Mouse (Mus musculus) urinary bladder, postnatal 14 days (tissue): ENCODE measurements at regions not wholly inside any gene's neighbourhood (a gene's known extent, or its start where the extent isn't known, plus 50 kb on each side); places are given as distances from the start of the nearest gene placed in this dataset.

Source experiments
- DNase-seq: peaks from one replicate; pipeline ENCODE4 v3.0.0; 2021; ENCODE audit warnings: low spot score

- no peak for DNase-seq
Measured at GRCm38 (mm10) chr2:160192661-160193060, 141.3 kb downstream of the Gm826 start.

DNA sequence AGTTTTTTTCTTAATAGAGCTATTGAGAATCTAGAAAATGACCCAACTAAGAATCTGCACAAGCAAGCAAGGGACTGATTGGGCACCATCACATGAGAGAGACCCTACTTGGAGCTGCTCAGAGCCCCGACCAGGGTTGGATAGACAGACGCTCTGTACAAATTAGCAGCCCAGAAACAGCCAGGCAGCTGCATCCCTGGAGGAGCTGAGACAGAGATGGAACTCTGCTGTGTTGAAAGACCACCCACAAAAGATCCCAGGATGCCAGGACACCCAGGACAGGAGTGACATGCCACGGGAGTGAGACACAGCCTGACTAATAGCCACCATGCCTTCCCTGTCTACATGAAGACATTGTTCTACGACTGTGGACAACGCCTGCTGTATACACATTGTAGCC is 147.9 kb downstream of the Gm826 start:
- DNase-seq, result no peak

GRCm38 (mm10) chr2:160170975-160171515 is 162.9 kb downstream of the Gm826 start:
- no peak for DNase-seq

GRCm38 (mm10) chr2:160158599-160159261 is 175.2 kb downstream of the Gm826 start:
- DNase-seq, result no peak

GRCm38 (mm10) chr2:160153781-160154180 is 180.2 kb downstream of the Gm826 start:
- no peak for DNase-seq

GRCm38 (mm10) chr2:160152101-160152500 is 181.9 kb downstream of the Gm826 start:
- no peak for DNase-seq

DNA sequence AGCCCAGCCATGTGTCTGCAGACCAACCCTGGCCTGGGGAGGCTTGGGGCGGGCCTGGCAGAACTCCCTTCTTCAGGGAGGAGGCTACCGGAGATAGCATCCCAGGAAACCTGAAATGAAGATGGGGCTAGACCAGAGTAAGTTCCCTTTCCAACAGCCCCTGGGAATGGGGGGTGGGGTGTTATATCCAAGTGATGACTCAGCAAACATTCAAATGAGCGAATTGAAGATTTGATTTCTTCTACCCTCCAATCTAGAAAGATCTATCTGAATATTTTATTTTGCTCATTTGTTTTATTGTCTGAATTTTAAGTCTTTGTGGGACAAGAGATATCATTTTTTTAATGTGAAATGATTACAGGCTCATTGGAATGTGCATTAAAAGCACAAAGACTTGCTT is 185.0 kb downstream of the Gm826 start:
- no peak for DNase-seq

DNA sequence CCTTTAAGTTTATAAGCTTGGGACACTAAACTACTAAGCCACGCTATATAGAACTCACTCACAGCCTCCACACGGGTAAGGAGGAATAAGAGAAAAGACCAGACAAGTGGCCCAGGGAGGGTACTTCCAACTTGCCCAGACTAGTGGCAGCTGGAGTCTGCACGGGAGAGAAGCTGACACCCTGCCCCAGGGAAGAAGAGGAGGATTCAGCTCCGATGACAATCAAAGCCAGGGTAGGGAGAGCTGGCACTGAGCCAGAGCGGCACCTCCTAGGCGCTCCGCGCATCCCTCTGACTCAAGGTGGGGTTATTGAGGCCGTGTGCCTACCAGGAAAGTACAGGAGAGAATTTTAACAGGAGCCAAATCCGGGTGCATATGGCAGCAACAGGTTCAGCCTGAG is 185.4 kb downstream of the Gm826 start:
- DNase-seq, result no peak

- no peak for DNase-seq
Measured at GRCm38 (mm10) chr2:160148031-160148430, 185.9 kb downstream of the Gm826 start.

DNA sequence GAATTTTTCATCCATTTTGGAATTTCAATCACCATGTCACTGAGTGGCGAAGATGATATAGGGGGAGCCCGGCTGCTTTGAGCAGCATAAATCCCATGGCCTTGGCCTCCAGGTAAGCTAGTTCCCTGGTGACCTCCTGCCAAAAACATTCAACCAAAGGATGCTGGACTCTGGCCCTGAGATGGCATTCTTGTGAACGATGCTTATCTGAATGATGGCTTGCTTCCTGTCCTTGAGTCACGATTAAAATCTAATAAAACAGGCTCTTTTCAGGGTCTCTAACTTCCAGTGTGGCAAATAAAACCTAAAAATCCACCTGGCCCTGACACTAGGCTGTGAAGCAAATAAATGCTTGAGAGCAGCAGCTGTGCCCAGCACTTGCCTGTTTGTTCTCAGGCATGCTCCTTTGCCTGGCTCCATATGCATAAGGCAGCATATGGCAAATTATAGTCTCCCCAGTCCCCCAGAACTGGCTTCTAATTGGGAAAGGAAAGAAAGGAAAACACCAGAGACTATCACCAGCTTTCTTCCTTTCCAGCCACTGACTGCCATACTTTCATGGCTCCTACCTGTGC is 193.7 kb downstream of the Gm826 start:
- DNase-seq, result no peak

DNA sequence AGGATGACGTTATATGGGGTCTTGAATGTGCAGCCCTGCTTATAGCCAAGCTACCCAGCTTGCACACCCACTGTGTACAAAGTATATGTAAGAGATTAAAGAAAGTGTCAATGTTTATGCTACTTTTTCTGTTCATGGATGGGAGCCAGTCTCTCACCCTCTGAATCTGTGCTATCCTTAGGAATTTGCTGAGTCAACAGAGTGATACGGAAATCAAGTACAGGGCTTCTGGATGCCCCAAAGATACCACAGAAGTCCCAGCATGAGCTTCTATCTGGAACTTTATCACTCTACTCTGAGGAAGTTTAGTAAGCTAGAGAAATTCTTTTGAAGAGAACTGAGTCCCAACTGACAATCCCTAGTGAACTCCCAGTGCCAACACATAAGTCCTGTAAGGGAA is 195.9 kb downstream of the Gm826 start:
- no peak for DNase-seq

DNA sequence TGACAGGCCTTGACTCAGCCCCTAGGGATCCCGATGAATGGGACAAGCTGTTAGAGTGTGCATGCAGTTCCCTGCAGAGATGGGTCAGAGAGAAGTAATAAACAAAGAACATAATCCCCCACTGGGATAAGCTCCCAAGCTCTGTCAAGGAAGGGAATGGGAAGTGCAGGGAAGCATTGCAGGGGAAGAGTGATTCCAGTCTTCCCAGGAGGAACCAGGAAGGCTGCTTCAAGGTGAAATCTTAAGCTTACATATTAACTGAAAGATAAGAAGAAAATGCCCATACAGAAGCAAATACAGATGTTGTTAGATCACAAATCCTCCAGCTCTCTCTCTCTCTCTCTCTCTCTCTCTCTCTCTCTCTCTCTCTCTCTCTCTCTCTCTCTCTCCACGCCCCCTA is 202.2 kb downstream of the Gm826 start:
- no peak for DNase-seq

DNA sequence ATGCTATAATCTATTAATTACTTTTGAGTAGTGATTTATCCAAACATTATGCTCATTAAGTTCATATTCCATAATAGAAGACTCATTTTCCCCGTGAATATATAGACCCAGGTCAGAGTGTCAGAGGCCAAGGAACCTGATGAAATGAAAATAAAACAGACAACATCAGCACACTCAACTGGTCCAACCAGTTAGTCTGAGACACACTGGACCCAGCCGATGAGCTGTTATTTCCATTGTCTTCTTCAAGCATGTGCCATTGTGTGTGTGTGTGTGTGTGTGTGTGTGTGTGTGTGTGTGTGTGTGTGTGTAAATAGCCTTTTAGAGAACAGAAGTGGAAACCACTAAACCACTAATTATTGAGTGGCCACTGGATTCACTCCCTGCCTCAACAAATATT is 202.6 kb downstream of the Gm826 start:
- no peak for DNase-seq

GRCm38 (mm10) chr2:160117148-160117547 is 216.8 kb downstream of the Gm826 start:
- no peak for DNase-seq

DNA sequence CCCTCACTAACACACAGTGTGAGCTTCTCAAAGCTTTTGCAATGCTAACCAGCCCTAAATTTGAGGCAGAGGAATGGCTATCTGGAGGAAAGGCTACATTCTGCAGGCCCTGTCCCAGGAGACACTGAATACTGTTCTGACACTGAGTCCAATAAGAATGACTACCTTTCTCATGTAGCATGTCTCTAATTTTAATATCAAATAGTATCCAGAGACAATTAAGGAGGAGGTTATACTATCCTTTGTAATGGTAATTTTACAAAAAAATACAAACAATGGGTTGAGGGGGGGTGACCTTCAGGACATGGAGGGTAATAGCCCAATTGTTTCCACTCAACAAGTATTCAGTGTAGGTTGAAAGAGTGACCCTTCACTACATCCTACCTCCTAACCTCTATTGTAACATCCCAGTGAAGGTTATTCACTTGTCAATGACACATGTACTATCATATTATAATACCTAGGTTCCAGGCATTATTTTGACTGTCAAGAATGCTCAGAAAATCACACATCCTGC is 222.7 kb downstream of the Gm826 start:
- DNase-seq, result no peak

- DNase-seq, result no peak
Measured at GRCm38 (mm10) chr2:160093078-160093477, 240.9 kb downstream of the Gm826 start.

DNA sequence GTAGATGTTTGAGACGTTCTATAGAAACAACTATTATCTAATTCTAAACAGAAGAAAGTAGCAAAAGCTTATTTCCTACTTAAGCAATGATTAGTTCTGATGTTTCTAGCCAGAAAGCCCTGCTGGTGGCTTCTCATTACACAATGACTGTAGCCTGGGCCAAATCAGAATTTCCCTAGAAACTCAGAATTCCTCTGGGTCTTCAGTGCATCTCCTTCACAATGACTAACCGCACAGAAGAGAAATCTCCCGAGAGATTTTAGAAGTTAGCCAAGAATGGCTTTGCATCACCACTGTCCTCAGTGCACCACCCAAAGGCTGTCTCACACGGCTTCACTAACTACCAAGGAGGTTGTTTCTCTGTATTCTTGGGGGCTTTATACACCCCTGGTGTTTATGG is 248.0 kb downstream of the Gm826 start:
- no peak for DNase-seq

GRCm38 (mm10) chr2:160083674-160084073 is 250.3 kb downstream of the Gm826 start:
- DNase-seq, result no peak

GRCm38 (mm10) chr2:160082106-160082653 is 251.8 kb downstream of the Gm826 start:
- DNase-seq, result no peak

DNA sequence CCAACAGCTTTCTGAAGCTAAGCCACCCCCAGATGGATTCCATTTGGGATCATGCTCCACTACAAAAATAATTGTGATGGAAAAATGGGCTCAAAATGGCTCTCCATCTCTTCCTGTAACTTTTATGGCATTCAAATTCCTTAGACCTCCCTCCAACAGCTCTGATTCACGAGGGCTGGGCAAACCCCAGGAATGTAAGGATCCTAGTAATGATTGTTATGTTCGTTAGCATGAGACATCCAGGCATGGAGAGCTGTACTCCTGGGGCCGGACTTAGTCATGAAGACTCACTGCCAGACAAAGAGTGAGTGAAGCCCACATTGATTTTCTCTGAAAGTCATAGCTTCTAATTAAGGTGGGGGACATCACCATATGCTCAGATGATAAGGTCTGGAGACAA is 258.3 kb downstream of the Gm826 start:
- DNase-seq, result no peak

GRCm38 (mm10) chr2:160070441-160070840 is 263.5 kb downstream of the Gm826 start:
- no peak for DNase-seq

DNA sequence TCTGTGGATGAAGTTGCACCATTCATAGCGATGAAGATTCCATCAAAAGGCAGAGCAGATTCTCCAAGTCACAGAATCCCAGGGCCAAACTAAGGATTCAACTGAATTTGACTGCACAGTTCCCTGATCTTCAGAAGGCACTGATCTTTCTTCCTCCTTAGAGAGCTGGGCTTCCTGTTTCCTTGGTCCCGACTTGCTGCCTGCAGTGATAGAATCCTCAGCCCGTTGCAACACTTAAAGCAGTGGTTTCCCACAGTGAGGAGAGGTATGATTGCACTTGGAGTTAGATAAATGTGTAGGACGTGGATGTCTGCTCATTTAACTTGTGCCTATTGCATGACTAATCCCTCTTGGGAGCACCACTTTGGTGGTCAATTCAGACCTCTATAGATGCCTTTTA is 265.2 kb downstream of the Gm826 start:
- no peak for DNase-seq

GRCm38 (mm10) chr2:160067904-160068303 is 266.1 kb downstream of the Gm826 start:
- DNase-seq, result no peak
